Mouse (Mus musculus) ES-E14 (cell line): ENCODE measurements around the gene Selenow. TPM values are rescaled to one million over a fixed set of nuclear protein-coding genes. Genes with fewer than 3 reads are reported as not detected.

ENCODE experiments used
- DNase-seq: peaks from one replicate; pipeline ENCODE4 v3.0.0-alpha.2; 2013; ENCODE audit warnings: low read depth, low spot score
- H3K27ac ChIP-seq: 2 replicates; pipeline ENCODE4 v1.5.1; 2012; ENCODE audit warnings: low read depth, mild to moderate bottlenecking, low read length, moderate library complexity, mixed read lengths; ENCODE audit not compliant: poor library complexity, insufficient read depth, severe bottlenecking
- H3K36me3 ChIP-seq: 2 replicates; pipeline ENCODE4 v1.6.1; 2012; ENCODE audit warnings: mild to moderate bottlenecking, low read length, moderate library complexity, mixed read lengths; ENCODE audit not compliant: control insufficient read depth, poor library complexity, insufficient read depth, severe bottlenecking
- H3K4me1 ChIP-seq, 2 experiments: fragments of 150-350 bp in 1 of 2; sonication (generic) in 1 of 2; 2 replicates each; pipeline ENCODE4 v1.6.1; 2012; ENCODE audit warnings: low read length in 2 of 2, mild to moderate bottlenecking in 1 of 2, mixed read lengths in 1 of 2; ENCODE audit not compliant: control insufficient read depth in 2 of 2, insufficient read depth in 2 of 2, poor library complexity in 1 of 2
- H3K4me3 ChIP-seq, 2 experiments: fragments of 150-350 bp in 1 of 2; sonication (generic) in 1 of 2; 2 replicates each; pipeline ENCODE4 v1.5.1; 2012; ENCODE audit warnings: low read length in 2 of 2, low read depth in 1 of 2, mild to moderate bottlenecking in 1 of 2, mixed read lengths in 1 of 2; ENCODE audit not compliant: insufficient read depth in 1 of 2, poor library complexity in 1 of 2, severe bottlenecking in 1 of 2
- H3K9ac ChIP-seq: 2 replicates; pipeline ENCODE4 v1.6.1; 2012; ENCODE audit warnings: low read depth, mild to moderate bottlenecking, low read length, mixed read lengths; ENCODE audit not compliant: poor library complexity, insufficient read depth, severe bottlenecking
- H3K9me3 ChIP-seq: fragments of 150-350 bp; sonication (generic); 2 replicates; pipeline ENCODE4 v1.6.1; 2012; ENCODE audit warnings: low read depth, mild to moderate bottlenecking, low read length; ENCODE audit not compliant: control insufficient read depth, insufficient read depth
- CHD2 ChIP-seq: IDR thresholded peaks from 2 replicates; pipeline ENCODE4 v1.6.1; 2014; ENCODE audit warnings: mild to moderate bottlenecking, low read depth, low read length, inconsistent platforms
- HCFC1 ChIP-seq: IDR thresholded peaks from 2 replicates; pipeline ENCODE4 v1.6.1; 2012; ENCODE audit warnings: low read length, inconsistent platforms, borderline replicate concordance; ENCODE audit not compliant: insufficient read depth
- MAFK ChIP-seq: IDR thresholded peaks from 2 replicates; pipeline ENCODE4 v1.6.1; 2014; ENCODE audit warnings: mild to moderate bottlenecking, low read depth, low read length, inconsistent platforms; ENCODE audit not compliant: insufficient read depth
- ZC3H11A ChIP-seq: IDR thresholded peaks from 2 replicates; pipeline ENCODE4 v1.6.1; 2012; ENCODE audit warnings: low read depth, mild to moderate bottlenecking, inconsistent platforms, low read length, borderline replicate concordance
- ZNF384 ChIP-seq: IDR thresholded peaks from 2 replicates; pipeline ENCODE4 v1.6.1; 2012; ENCODE audit warnings: low read depth, low read length, inconsistent platforms
- in situ Hi-C, 2 experiments: fragments of 600-800 bp; cut with MboI; formaldehyde crosslinking; loops; one replicate each; pipeline ENCODE4 v1.15.1; 2025; ENCODE audit warnings: low sequenced_read_pairs in 2 of 2, inconsistent platforms in 1 of 2; ENCODE audit not compliant: unreplicated experiment in 2 of 2
- total RNA-seq: library from RNA; depleted of rRNA; stranded (reverse); fragments of 300-350 nt; gene quantifications from 2 replicates; pipeline ENCODE4 v1.2.3, GENCODE M21; 2012; rRNA removed

Gene Selenow
- total RNA-seq, 1 experiment: 54.0 TPM

GRCm38 (mm10) chr7:15881831-15882230, 40.4 kb downstream of the Selenow start:
- no peak overlapping the region for H3K4me3 ChIP-seq
- H3K27ac ChIP-seq: no peak overlapping the region
- no peaks in the 10 kb centered on the region for H3K4me1 ChIP-seq
- no peaks in the 10 kb centered on the region for H3K9me3 ChIP-seq
- DNase-seq: no peak
- in situ Hi-C loops: no loop called here
- no peak for TF ChIP-seq ZNF384
- no peak for TF ChIP-seq HCFC1
- no peak for TF ChIP-seq CHD2
- no peak for TF ChIP-seq MAFK
- TF ChIP-seq ZC3H11A: no peak
- no peak overlapping the region for H3K9ac ChIP-seq
- no peaks in the 10 kb centered on the region for H3K36me3 ChIP-seq

DNA sequence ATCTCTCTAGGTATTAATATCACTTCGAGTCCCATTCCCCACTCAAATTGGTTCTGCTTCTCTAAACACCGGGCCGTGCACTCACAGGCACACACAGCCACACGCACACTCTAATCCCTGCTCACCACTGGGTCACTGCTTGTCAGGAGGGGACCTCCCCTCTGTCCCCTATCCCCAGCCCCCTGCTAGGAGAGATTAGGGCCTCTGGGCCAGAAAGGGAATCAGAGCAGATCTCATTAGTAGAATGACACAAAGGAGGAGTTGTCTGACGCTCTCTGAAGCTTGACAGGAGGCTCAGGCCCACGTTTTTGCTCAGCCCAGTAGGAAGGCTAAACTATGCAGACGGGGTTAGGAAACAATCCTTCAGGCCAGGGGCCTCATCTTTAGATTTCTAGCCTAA, 40.8 kb downstream of the Selenow start:
- H3K27ac ChIP-seq: no peak overlapping the region
- no peaks in the 10 kb centered on the region for H3K36me3 ChIP-seq
- in situ Hi-C loops: no loop called here
- H3K9me3 ChIP-seq: no peaks in the 10 kb centered on the region
- DNase-seq: no peak
- TF ChIP-seq MAFK (no peak), HCFC1 (no peak), ZNF384 (no peak), ZC3H11A (no peak), CHD2 (no peak)
- no peaks in the 10 kb centered on the region for H3K4me1 ChIP-seq
- no peak overlapping the region for H3K9ac ChIP-seq
- H3K4me3 ChIP-seq: no peak overlapping the region

- in situ Hi-C loops: no loop called here
- Histone ChIP-seq H3K9ac (no peak within 1 kb of the TSS), H3K36me3 (no peaks in the 10 kb centered on the region), H3K27ac (no peak within 1 kb of the TSS), H3K9me3 (no peaks in the 10 kb centered on the region), H3K4me1 (peaks cover 0 to 5% of the 10 kb centered on the region in 2 experiments; a peak in 1 of 4 replicates), H3K4me3 (no peak within 1 kb of the TSS)
- no peak for TF ChIP-seq ZC3H11A
- TF ChIP-seq CHD2: no peak
- no peak for DNase-seq
Measured at GRCm38 (mm10) chr7:15879756-15880155, 42.4 kb downstream of the Selenow start, which contains the start of gene Crx. Gene Crx, minus strand, starts transcription at chr7:15879968.

Other genes starting within 250 kb of the Selenow start
- gene Obox5, start 172.3 kb downstream of the Selenow start, total RNA-seq: not detected in 2 replicates
- 0.76 and 0.79 TPM in 2 replicates for gene Obox6, start 82.7 kb downstream of the Selenow start, total RNA-seq
- 0.16 TPM in 1 of 2 replicates, not detected in the other for gene Crx, start 42.4 kb downstream of the Selenow start, total RNA-seq
- 4.2 and 19.1 TPM in 2 replicates for gene Crxos, start 39.8 kb downstream of the Selenow start, total RNA-seq
- 212 and 220 TPM in 2 replicates for gene Nop53, start 23.7 kb upstream of the Selenow start, total RNA-seq
- gene Ehd2, start 45.2 kb upstream of the Selenow start, total RNA-seq: 3.8 and 6.8 TPM in 2 replicates
- 3.5 and 3.6 TPM in 2 replicates for gene Bicra, start 125.5 kb upstream of the Selenow start, total RNA-seq
- 0.36 and 0.53 TPM in 2 replicates for gene Zfp541, start 139.4 kb upstream of the Selenow start, total RNA-seq
- 99.5 and 103 TPM in 2 replicates for gene Napa, start 176.1 kb upstream of the Selenow start, total RNA-seq
- gene Kptn, start 197.5 kb upstream of the Selenow start, total RNA-seq: 15.4 and 20.0 TPM in 2 replicates
- 3.1 and 7.8 TPM in 2 replicates for gene Slc8a2, start 207.4 kb upstream of the Selenow start, total RNA-seq